Mouse (Mus musculus): ENCODE measurements around the gene Rfxap. TPM values are rescaled to one million over a fixed set of nuclear protein-coding genes. Genes with fewer than 3 reads are reported as not detected.
A peak's percentile ranks its signal among the peaks of the same experiment; 100 is the strongest.
"Not testable (repeated sequence)": the region's sequence is repeated elsewhere in the genome, so short reads cannot be mapped to it uniquely, and the experiment has no call there.

Rfxap gene
- polyA plus RNA-seq, 1 experiment from 2014 or later, result 12.8 TPM

- H3K9ac ChIP-seq (replicated peaks), result no peak overlapping the region
- no peak for ATAC-seq
- WGBS (ENCODE audit: insufficient replicate concordance), result 77% methylated on average over 6 of the region's 6 CpGs
- peaks cover 2% of the 10 kb centered on the region; the same call in 1 of the 2 replicates for H3K9me3 ChIP-seq (ENCODE audit: low read length)
- H3K27me3 ChIP-seq (ENCODE audit: insufficient read depth, low read length), result no peaks in the 10 kb centered on the region
- no peak for DNase-seq
- no peak overlapping the region for H3K4me3 ChIP-seq (ENCODE audit: low read depth, low read length)
- H3K4me2 ChIP-seq (ENCODE audit: low read depth, low read length), result no peak overlapping the region
- H3K27ac ChIP-seq (ENCODE audit: low read depth), result no peak overlapping the region
- no peaks in the 10 kb centered on the region for H3K36me3 ChIP-seq (replicated peaks; ENCODE audit: insufficient read depth, low read length)
- TF ChIP-seq EP300 (IDR thresholded peaks at IDR 0.05; ENCODE audit: low read depth) (no peak), CTCF (IDR thresholded peaks at IDR 0.05; ENCODE audit: low read depth) (peak; percentile 46)
- peaks cover 3% of the 10 kb centered on the region; the same call in 1 of the 2 replicates for H3K4me1 ChIP-seq (ENCODE audit: insufficient read depth)
Observed at GRCm38 (mm10) chr3:54773613-54774012, 34.0 kb downstream of the Rfxap start.

GRCm38 (mm10) chr3:54769349-54770275, 38.0 kb downstream of the Rfxap start:
- WGBS (ENCODE audit: insufficient replicate concordance), result 74% methylated on average over 17 of the region's 17 CpGs
- no peak for DNase-seq
- H3K27ac ChIP-seq (ENCODE audit: low read depth), result no peak overlapping the region

GRCm38 (mm10) chr3:54768592-54768991, 39.0 kb downstream of the Rfxap start:
- 66% methylated on average over 8 of the region's 8 CpGs for WGBS (ENCODE audit: insufficient replicate concordance)
- ATAC-seq (no peak), DNase-seq (no peak)
- Histone ChIP-seq H3K9me3 (ENCODE audit: low read length) (peaks cover under 1% of the 10 kb centered on the region; the same call in 1 of the 2 replicates), H3K9ac (replicated peaks) (no peak overlapping the region), H3K36me3 (replicated peaks; ENCODE audit: insufficient read depth, low read length) (no peaks in the 10 kb centered on the region), H3K4me1 (ENCODE audit: insufficient read depth) (peaks cover 3% of the 10 kb centered on the region; the same call in 1 of the 2 replicates), H3K4me2 (ENCODE audit: low read depth, low read length) (no peak overlapping the region), H3K27me3 (ENCODE audit: insufficient read depth, low read length) (no peaks in the 10 kb centered on the region), H3K27ac (ENCODE audit: low read depth) (no peak overlapping the region), H3K4me3 (ENCODE audit: low read depth, low read length) (no peak overlapping the region)
- no peak for TF ChIP-seq CTCF (IDR thresholded peaks at IDR 0.05; ENCODE audit: low read depth)
- TF ChIP-seq EP300 (IDR thresholded peaks at IDR 0.05; ENCODE audit: low read depth), result no peak

More at GRCm38 (mm10) chr3:54769349-54770275, 38.0 kb downstream of the Rfxap start:
- no peak for TF ChIP-seq CTCF (IDR thresholded peaks at IDR 0.05; ENCODE audit: low read depth)
- TF ChIP-seq EP300 (IDR thresholded peaks at IDR 0.05; ENCODE audit: low read depth), result no peak
- no peaks in the 10 kb centered on the region for H3K27me3 ChIP-seq (ENCODE audit: insufficient read depth, low read length)
- peaks cover 3% of the 10 kb centered on the region; the same call in 1 of the 2 replicates for H3K4me1 ChIP-seq (ENCODE audit: insufficient read depth)
- H3K9ac ChIP-seq (replicated peaks), result no peak overlapping the region
- no peak overlapping the region for H3K4me3 ChIP-seq (ENCODE audit: low read depth, low read length)
- ATAC-seq, result peak; percentile 67
- H3K4me2 ChIP-seq (ENCODE audit: low read depth, low read length), result no peak overlapping the region
- H3K9me3 ChIP-seq (ENCODE audit: low read length), result peaks cover 2% of the 10 kb centered on the region; the same call in 1 of the 2 replicates
- H3K36me3 ChIP-seq (replicated peaks; ENCODE audit: insufficient read depth, low read length), result no peaks in the 10 kb centered on the region

- peaks cover 3% of the 10 kb centered on the region; the same call in 1 of the 2 replicates for H3K4me1 ChIP-seq (ENCODE audit: insufficient read depth)
- no peak overlapping the region for H3K4me3 ChIP-seq (ENCODE audit: low read depth, low read length)
- no peak overlapping the region for H3K27ac ChIP-seq (ENCODE audit: low read depth)
- ATAC-seq (no peak), DNase-seq (no peak)
- no peaks in the 10 kb centered on the region for H3K36me3 ChIP-seq (replicated peaks; ENCODE audit: insufficient read depth, low read length)
- no peaks in the 10 kb centered on the region for H3K27me3 ChIP-seq (ENCODE audit: insufficient read depth, low read length)
- 77% methylated on average over 5 of the region's 5 CpGs for WGBS (ENCODE audit: insufficient replicate concordance)
- no peak overlapping the region for H3K9ac ChIP-seq (replicated peaks)
- no peak overlapping the region for H3K4me2 ChIP-seq (ENCODE audit: low read depth, low read length)
- TF ChIP-seq CTCF (IDR thresholded peaks at IDR 0.05; ENCODE audit: low read depth) (no peak), EP300 (IDR thresholded peaks at IDR 0.05; ENCODE audit: low read depth) (no peak)
- H3K9me3 ChIP-seq (ENCODE audit: low read length), result no peaks in the 10 kb centered on the region
Observed at GRCm38 (mm10) chr3:54766811-54767210, 40.8 kb downstream of the Rfxap start.

- TF ChIP-seq EP300 (IDR thresholded peaks at IDR 0.05; ENCODE audit: low read depth) (no peak), CTCF (IDR thresholded peaks at IDR 0.05; ENCODE audit: low read depth) (no peak)
- DNase-seq (no peak), ATAC-seq (no peak)
- H3K4me3 ChIP-seq (ENCODE audit: low read depth, low read length), result no peak overlapping the region
- no peaks in the 10 kb centered on the region for H3K27me3 ChIP-seq (ENCODE audit: insufficient read depth, low read length)
- H3K27ac ChIP-seq (ENCODE audit: low read depth), result no peak overlapping the region
- H3K36me3 ChIP-seq (replicated peaks; ENCODE audit: insufficient read depth, low read length), result no peaks in the 10 kb centered on the region
- H3K4me2 ChIP-seq (ENCODE audit: low read depth, low read length), result no peak overlapping the region
- H3K9ac ChIP-seq (replicated peaks), result no peak overlapping the region
- H3K4me1 ChIP-seq (ENCODE audit: insufficient read depth), result peaks cover 3% of the 10 kb centered on the region; the same call in 1 of the 2 replicates
- 74% methylated on average over 14 of the region's 14 CpGs for WGBS (ENCODE audit: insufficient replicate concordance)
- no peaks in the 10 kb centered on the region for H3K9me3 ChIP-seq (ENCODE audit: low read length)
Observed at GRCm38 (mm10) chr3:54766034-54766433, 41.6 kb downstream of the Rfxap start.

- WGBS (ENCODE audit: insufficient replicate concordance), result 83% methylated on average over 6 of the region's 6 CpGs
- not testable (repeated sequence) for H3K9ac ChIP-seq (replicated peaks); H3K27me3 ChIP-seq (ENCODE audit: insufficient read depth, low read length); DNase-seq; H3K9me3 ChIP-seq (ENCODE audit: low read length); H3K27ac ChIP-seq (ENCODE audit: low read depth); ATAC-seq; H3K4me1 ChIP-seq (ENCODE audit: insufficient read depth); H3K36me3 ChIP-seq (replicated peaks; ENCODE audit: insufficient read depth, low read length); H3K4me3 ChIP-seq (ENCODE audit: low read depth, low read length); H3K4me2 ChIP-seq (ENCODE audit: low read depth, low read length)
- TF ChIP-seq CTCF (IDR thresholded peaks at IDR 0.05; ENCODE audit: low read depth), result peak; percentile 43
Observed at GRCm38 (mm10) chr3:54765521-54765920, 42.1 kb downstream of the Rfxap start.
